Mouse (Mus musculus): ENCODE data around the gene Gm4869. TPM values are rescaled to one million over a fixed set of nuclear protein-coding genes. Genes with fewer than 3 reads are reported as not detected.
A peak's percentile ranks its signal among the peaks of the same experiment; 100 is the strongest.
"Not testable (repeated sequence)": the region's sequence is repeated elsewhere in the genome, so short reads cannot be mapped to it uniquely, and the experiment has no call there.

Gene Gm4869
- polyA plus RNA-seq, 1 experiment from 2014 or later: not detected

DNA sequence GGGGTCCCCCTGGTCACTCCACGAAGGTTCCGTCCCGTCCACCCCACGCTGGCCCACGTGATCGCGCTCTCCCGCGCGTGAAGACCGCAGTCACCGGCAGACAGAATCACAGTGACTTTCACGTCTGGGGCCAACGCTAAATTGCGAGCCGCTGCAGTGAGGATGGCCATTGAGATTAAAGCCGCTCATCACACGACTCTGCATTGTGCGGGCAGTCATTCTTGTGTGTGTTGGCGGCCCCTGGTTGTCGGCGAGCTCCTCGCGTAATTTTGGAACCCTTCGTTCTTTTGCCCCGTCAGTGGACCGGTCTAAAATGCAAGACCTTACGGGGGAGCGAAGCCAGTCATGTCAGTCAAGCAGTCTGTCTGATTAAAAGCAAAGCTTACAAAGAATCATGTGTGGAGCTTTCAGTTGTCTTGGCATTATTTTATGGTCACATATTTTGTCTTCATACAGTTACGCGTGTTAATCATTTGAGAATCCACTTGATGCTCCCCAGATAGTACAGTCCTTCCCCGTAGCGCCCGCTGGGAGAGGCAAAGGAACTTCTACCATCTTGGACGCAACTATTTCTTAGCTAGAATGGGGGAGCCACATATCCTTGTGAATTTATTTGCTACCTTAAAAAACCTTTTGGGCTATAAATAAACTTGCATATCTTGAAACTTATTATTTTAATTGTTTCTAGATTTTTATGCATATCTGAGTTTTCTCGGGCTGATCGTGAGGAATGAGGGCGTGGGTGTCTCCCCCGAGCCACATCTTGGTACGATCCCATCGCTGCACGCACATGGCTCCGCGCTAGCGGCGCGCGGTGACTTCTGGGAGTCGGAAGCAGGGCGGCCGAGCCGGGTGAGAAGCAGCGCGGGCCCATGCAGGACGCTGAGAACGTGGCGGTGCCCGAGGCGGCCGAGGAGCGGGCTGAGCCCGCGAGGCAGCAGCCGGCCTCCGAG lies 26.7 kb upstream of the Gm4869 start, which contains the start of gene Eif3b:
Gene Eif3b (plus strand): TSS at position 840 of the 953 bp plus-strand sequence.
- peak; percentile 93 for ATAC-seq

DNA sequence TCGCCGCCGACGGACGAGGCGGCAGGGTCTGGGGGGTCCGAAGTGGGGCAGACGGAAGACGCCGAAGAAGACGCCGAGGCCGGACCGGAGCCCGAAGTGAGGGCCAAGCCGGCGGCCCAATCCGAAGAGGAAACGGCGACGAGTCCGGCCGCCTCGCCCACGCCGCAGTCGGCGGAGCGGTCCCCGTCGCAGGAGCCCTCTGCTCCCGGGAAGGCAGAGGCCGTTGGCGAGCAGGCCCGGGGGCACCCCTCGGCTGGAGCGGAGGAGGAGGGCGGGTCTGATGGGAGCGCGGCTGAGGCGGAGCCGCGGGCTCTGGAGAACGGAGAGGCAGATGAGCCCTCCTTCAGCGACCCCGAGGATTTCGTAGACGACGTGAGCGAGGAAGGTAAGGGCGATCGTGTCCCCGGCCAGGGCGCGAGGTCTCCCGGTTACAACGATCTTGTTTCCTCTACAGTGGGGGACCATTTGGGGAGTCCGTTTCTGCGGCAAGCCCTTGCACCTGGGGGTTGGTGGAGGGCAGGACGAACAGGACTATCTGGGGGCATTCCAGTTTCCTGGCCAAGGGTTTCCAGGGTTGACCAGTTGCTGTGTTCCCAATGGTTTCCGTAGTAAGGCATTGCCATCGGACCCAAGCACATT lies 25.9 kb upstream of the Gm4869 start:
- under 1% methylated on average over 53 of the region's 62 CpGs for WGBS
- no peaks in the 10 kb centered on the region for H3K36me3 ChIP-seq (ENCODE audit: control insufficient read depth, insufficient read depth, low read length)
- no peaks in the 10 kb centered on the region for H3K9me3 ChIP-seq (ENCODE audit: control insufficient read depth, low read length)
- H3K27me3 ChIP-seq (replicated peaks; ENCODE audit: control insufficient read depth, insufficient read depth, low read length): no peaks in the 10 kb centered on the region
- peak overlapping the region; percentile 100 for H3K4me3 ChIP-seq (ENCODE audit: low read length)
- peaks cover 25% of the 10 kb centered on the region for H3K4me1 ChIP-seq (ENCODE audit: control insufficient read depth, insufficient read depth, low read depth, low read length)
- peak; percentile 54 for ATAC-seq
- peak overlapping the region; percentile 95 for H3K27ac ChIP-seq (ENCODE audit: low read depth, low read length)
- H3K9ac ChIP-seq (ENCODE audit: low read depth, low read length): peak overlapping the region; percentile 98
- H3K4me2 ChIP-seq (ENCODE audit: low read length): peak overlapping the region; percentile 93

More for the DNA sequence above, 26.7 kb upstream of the Gm4869 start, which contains the start of gene Eif3b:
- Histone ChIP-seq H3K9me3 (ENCODE audit: control insufficient read depth, low read length) (no peaks in the 10 kb centered on the region), H3K9ac (ENCODE audit: low read depth, low read length) (peak within 1 kb of the TSS; percentile 98), H3K4me1 (ENCODE audit: control insufficient read depth, insufficient read depth, low read depth, low read length) (peaks cover 25% of the 10 kb centered on the region), H3K27me3 (replicated peaks; ENCODE audit: control insufficient read depth, insufficient read depth, low read length) (no peaks in the 10 kb centered on the region), H3K36me3 (ENCODE audit: control insufficient read depth, insufficient read depth, low read length) (no peaks in the 10 kb centered on the region), H3K4me3 (ENCODE audit: low read length) (peak within 1 kb of the TSS; percentile 100), H3K27ac (ENCODE audit: low read depth, low read length) (peak within 1 kb of the TSS; percentile 95), H3K4me2 (ENCODE audit: low read length) (peak within 1 kb of the TSS; percentile 93)
- under 1% methylated on average over 65 of the region's 65 CpGs for WGBS

DNA sequence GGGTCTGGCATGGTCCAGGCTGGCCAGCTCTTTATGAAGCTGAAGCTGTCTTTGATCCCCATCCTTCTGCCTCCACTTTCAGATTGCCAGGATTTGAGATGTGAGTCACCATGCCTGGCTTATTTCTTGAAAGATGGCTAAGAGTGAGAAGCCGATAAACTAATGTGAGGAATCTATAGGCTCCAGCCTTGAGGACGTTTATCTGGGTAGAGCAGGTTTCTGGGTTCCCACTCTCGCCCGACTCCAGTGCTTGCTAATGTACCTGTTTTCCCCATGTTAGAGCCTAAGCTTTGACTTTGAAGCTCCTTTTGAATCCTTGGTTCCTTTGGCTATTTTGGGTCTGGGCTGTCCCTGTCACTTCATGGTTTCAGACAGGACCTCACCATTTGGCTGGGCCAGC lies 24.8 kb upstream of the Gm4869 start:
- Histone ChIP-seq H3K4me2 (ENCODE audit: low read length) (peak overlapping the region; percentile 93), H3K36me3 (ENCODE audit: control insufficient read depth, insufficient read depth, low read length) (no peaks in the 10 kb centered on the region), H3K27me3 (replicated peaks; ENCODE audit: control insufficient read depth, insufficient read depth, low read length) (no peaks in the 10 kb centered on the region), H3K27ac (ENCODE audit: low read depth, low read length) (no peak overlapping the region), H3K4me3 (ENCODE audit: low read length) (peak overlapping the region; percentile 100), H3K9me3 (ENCODE audit: control insufficient read depth, low read length) (no peaks in the 10 kb centered on the region), H3K9ac (ENCODE audit: low read depth, low read length) (peak overlapping the region; percentile 45), H3K4me1 (ENCODE audit: control insufficient read depth, insufficient read depth, low read depth, low read length) (peaks cover 25% of the 10 kb centered on the region)
- 75% methylated on average over 4 of the region's 4 CpGs for WGBS
- ATAC-seq: no peak

DNA sequence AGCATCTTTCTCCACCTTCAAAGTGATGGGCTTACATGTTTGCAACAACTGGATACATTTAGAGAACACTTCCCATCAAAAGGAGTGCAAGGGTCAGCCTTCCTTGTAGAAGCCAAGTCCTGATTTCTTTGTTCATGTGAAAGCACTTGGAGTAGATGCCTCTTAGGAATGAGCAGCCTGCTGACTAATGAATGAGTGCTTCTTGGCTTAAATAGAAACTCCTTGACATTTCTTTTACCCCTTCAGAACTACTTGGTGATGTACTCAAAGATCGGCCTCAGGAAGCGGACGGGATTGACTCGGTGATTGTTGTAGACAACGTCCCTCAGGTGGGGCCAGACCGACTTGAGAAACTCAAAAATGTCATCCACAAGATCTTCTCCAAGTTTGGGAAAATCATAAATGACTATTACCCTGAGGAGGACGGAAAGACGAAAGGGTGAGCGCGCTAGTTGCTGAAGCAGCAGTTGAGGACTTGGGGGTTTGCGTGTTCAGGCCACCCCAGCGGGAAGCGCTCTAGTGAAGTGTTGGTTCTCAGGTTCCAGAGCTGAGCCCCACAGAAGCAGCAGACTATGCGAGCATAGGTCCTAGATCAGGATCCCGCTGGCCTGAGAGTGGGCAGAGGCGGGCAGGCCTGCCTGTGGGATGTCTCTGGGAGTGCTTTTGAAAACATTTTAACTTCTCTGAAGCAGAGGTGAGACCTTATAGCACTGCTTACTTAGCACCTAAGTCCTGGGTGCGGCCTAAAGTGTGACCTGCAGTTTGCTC lies 20.2 kb upstream of the Gm4869 start:
- Histone ChIP-seq H3K4me1 (ENCODE audit: control insufficient read depth, insufficient read depth, low read depth, low read length) (peaks cover 18% of the 10 kb centered on the region), H3K9ac (ENCODE audit: low read depth, low read length) (no peak overlapping the region), H3K36me3 (ENCODE audit: control insufficient read depth, insufficient read depth, low read length) (peaks cover 31% of the 10 kb centered on the region), H3K27me3 (replicated peaks; ENCODE audit: control insufficient read depth, insufficient read depth, low read length) (no peaks in the 10 kb centered on the region), H3K4me3 (ENCODE audit: low read length) (no peak overlapping the region), H3K27ac (ENCODE audit: low read depth, low read length) (no peak overlapping the region), H3K4me2 (ENCODE audit: low read length) (no peak overlapping the region), H3K9me3 (ENCODE audit: control insufficient read depth, low read length) (no peaks in the 10 kb centered on the region)
- ATAC-seq: no peak
- 95% methylated on average over 17 of the region's 17 CpGs for WGBS

DNA sequence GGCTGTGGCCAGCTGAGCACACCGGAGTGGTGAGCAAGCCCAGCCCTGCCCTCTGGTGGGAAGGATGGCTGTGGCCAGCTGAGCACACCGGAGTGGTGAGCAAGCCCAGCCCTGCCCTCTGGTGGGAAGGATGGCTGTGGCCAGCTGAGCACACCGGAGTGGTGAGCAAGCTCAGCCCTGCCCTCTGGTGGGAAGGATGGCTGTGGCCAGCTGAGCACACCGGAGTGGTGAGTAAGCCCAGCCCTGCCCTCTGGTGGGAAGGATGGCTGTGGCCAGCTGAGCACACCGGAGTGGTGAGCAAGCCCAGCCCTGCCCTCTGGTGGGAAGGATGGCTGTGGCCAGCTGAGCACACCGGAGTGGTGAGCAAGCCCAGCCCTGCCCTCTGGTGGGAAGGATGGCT lies 6.3 kb upstream of the Gm4869 start:
- H3K4me2 ChIP-seq (ENCODE audit: low read length); ATAC-seq; H3K9me3 ChIP-seq (ENCODE audit: control insufficient read depth, low read length); H3K4me3 ChIP-seq (ENCODE audit: low read length); H3K27ac ChIP-seq (ENCODE audit: low read depth, low read length); H3K27me3 ChIP-seq (replicated peaks; ENCODE audit: control insufficient read depth, insufficient read depth, low read length); H3K9ac ChIP-seq (ENCODE audit: low read depth, low read length); H3K4me1 ChIP-seq (ENCODE audit: control insufficient read depth, insufficient read depth, low read depth, low read length): not testable (repeated sequence)
- peaks cover 60% of the 10 kb centered on the region for H3K36me3 ChIP-seq (ENCODE audit: control insufficient read depth, insufficient read depth, low read length)
- WGBS: 100% methylated on average over 2 of the region's 6 CpGs

GRCm38 (mm10) chr5:140441406-140441805 lies 4.0 kb upstream of the Gm4869 start:
- no peak for ATAC-seq
- Histone ChIP-seq H3K4me2 (ENCODE audit: low read length) (no peak overlapping the region), H3K4me1 (ENCODE audit: control insufficient read depth, insufficient read depth, low read depth, low read length) (no peaks in the 10 kb centered on the region), H3K9me3 (ENCODE audit: control insufficient read depth, low read length) (no peaks in the 10 kb centered on the region), H3K27me3 (replicated peaks; ENCODE audit: control insufficient read depth, insufficient read depth, low read length) (no peaks in the 10 kb centered on the region), H3K9ac (ENCODE audit: low read depth, low read length) (no peak overlapping the region), H3K4me3 (ENCODE audit: low read length) (no peak overlapping the region), H3K36me3 (ENCODE audit: control insufficient read depth, insufficient read depth, low read length) (peaks cover 54% of the 10 kb centered on the region), H3K27ac (ENCODE audit: low read depth, low read length) (no peak overlapping the region)
- 96% methylated on average over 2 of the region's 3 CpGs for WGBS

- ATAC-seq: no peak
- WGBS: 86% methylated on average over 4 of the region's 4 CpGs
- H3K27ac ChIP-seq (ENCODE audit: low read depth, low read length): no peak overlapping the region
- peaks cover 37% of the 10 kb centered on the region for H3K36me3 ChIP-seq (ENCODE audit: control insufficient read depth, insufficient read depth, low read length)
- H3K9me3 ChIP-seq (ENCODE audit: control insufficient read depth, low read length): no peaks in the 10 kb centered on the region
- no peak overlapping the region for H3K9ac ChIP-seq (ENCODE audit: low read depth, low read length)
- no peak overlapping the region for H3K4me3 ChIP-seq (ENCODE audit: low read length)
- no peak overlapping the region for H3K4me2 ChIP-seq (ENCODE audit: low read length)
- H3K27me3 ChIP-seq (replicated peaks; ENCODE audit: control insufficient read depth, insufficient read depth, low read length): no peaks in the 10 kb centered on the region
- H3K4me1 ChIP-seq (ENCODE audit: control insufficient read depth, insufficient read depth, low read depth, low read length): no peaks in the 10 kb centered on the region
Measured at GRCm38 (mm10) chr5:140444012-140444411, 1.4 kb upstream of the Gm4869 start.

DNA sequence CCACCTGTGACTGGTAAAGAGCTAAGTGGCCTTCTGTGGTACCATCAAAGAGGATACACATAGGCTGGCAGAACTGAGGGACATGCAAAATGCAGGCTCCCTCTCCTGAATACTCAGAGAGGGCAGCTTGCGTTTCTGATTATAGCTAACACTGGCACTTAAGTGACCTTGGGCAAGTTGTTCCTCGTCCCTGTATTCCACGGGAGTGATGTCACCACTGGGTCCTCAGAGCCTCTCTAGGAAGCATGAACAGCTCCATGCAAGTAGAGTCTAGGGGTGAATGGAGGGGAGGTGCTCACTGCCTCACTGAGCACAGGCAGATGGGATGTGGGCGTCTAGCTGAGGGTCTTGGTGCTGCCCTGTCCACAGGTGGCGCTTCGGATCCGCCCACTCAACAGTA lies 609 bp downstream of the Gm4869 start:
- WGBS: 80% methylated on average over 7 of the region's 7 CpGs
- no peaks in the 10 kb centered on the region for H3K27me3 ChIP-seq (replicated peaks; ENCODE audit: control insufficient read depth, insufficient read depth, low read length)
- no peak overlapping the region for H3K9ac ChIP-seq (ENCODE audit: low read depth, low read length)
- no peaks in the 10 kb centered on the region for H3K4me1 ChIP-seq (ENCODE audit: control insufficient read depth, insufficient read depth, low read depth, low read length)
- no peak overlapping the region for H3K4me3 ChIP-seq (ENCODE audit: low read length)
- no peaks in the 10 kb centered on the region for H3K9me3 ChIP-seq (ENCODE audit: control insufficient read depth, low read length)
- no peak overlapping the region for H3K4me2 ChIP-seq (ENCODE audit: low read length)
- no peak overlapping the region for H3K27ac ChIP-seq (ENCODE audit: low read depth, low read length)
- peaks cover 27% of the 10 kb centered on the region for H3K36me3 ChIP-seq (ENCODE audit: control insufficient read depth, insufficient read depth, low read length)
- no peak for ATAC-seq

DNA sequence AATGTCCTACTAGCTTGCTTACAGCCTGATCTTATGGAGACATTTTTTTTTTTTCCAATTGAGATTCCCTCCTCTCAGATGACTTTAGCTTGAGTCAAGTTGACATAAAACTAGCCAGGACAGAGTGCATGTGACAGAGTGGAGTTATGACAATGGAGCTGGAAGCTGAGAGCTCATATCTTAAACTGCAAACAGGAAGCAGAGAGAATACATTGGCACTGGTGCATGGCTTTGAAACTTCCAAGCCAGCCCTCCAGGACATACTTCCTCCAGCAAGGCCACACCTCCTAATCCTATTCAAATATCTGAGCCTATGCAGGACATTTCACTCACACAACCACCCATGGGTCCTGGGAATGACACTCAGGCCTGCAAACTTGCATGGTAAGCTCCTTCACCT lies 9.0 kb downstream of the Gm4869 start:
- Histone ChIP-seq H3K36me3 (ENCODE audit: control insufficient read depth, insufficient read depth, low read length) (no peaks in the 10 kb centered on the region), H3K4me1 (ENCODE audit: control insufficient read depth, insufficient read depth, low read depth, low read length) (no peaks in the 10 kb centered on the region), H3K4me3 (ENCODE audit: low read length) (no peak overlapping the region), H3K9ac (ENCODE audit: low read depth, low read length) (no peak overlapping the region), H3K4me2 (ENCODE audit: low read length) (no peak overlapping the region), H3K27me3 (replicated peaks; ENCODE audit: control insufficient read depth, insufficient read depth, low read length) (no peaks in the 10 kb centered on the region), H3K9me3 (ENCODE audit: control insufficient read depth, low read length) (no peaks in the 10 kb centered on the region), H3K27ac (ENCODE audit: low read depth, low read length) (no peak overlapping the region)
- no peak for ATAC-seq

Measured in hindbrain, embryonic 16.5 days (tissue).